Mouse (Mus musculus) heart, adult 9 months (tissue): ENCODE data around the gene Adprm.
"Not testable (repeated sequence)": the region's sequence is repeated elsewhere in the genome, so short reads cannot be mapped to it uniquely, and the experiment has no call there.

Source experiments
- DNase-seq, 2 experiments: peaks; one replicate each; pipeline ENCODE4 v3.0.0; 2022; ENCODE audit warnings: low spot score in 2 of 2

Gene Adprm

DNA sequence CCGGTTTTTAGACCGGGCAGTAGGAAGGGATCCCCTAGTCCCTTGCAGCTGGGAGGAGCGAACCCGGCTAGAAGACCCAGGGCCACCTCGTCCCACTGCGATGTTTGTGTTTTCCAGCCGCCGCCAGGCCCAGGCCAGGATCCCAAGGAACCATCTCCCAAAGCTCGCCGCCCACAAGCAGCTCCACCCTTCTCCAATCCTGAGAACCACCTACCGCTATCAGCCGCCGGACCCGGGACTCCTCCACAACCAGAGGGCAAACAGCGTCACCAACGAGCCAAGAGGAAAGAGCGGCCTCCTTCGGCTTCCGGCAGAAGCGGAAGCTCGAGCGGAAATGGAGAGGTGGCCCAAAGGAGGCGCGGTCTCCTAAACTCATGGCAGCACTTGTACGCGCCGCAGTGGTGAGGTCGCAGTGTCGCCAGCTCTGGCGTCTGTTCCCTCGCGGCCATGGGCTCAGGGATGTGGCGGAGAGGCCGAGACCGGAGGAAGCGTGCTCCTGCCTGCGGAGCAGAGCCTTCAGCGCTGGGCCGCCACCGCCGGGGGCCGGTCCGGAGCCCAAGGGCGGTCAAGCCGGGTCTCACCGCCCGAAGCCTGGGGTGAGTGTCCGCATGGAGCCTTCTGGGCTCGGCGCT, at the start of gene Adprm, which contains the start of gene Sco1:
TSS of gene Adprm (minus strand) at position 274 of the 632 bp plus-strand sequence.
TSS of gene Sco1 (plus strand) at position 350 of the 632 bp plus-strand sequence.
- peak; percentile 92 for DNase-seq

DNA sequence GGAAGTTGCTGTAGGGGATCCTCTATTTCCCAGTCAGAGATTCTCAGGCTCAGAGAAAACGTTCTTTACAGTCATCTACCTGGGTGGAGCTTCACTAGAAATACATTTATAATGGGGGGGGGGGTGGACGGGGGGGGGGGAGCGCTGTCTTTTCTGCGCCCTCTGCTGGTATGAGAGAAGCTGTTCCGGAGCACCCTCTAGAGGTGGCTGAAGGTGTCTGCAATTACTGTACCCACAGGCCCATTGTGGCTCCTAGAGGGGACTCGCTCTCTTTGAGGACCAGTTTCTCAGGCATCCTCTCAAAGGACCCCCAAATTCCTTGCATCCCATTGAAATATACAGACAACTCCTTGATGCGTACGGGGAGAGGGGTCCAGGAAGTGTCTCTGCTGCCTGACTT, 49.3 kb upstream of the Adprm start:
- DNase-seq: peak; percentile 17 to 23

DNA sequence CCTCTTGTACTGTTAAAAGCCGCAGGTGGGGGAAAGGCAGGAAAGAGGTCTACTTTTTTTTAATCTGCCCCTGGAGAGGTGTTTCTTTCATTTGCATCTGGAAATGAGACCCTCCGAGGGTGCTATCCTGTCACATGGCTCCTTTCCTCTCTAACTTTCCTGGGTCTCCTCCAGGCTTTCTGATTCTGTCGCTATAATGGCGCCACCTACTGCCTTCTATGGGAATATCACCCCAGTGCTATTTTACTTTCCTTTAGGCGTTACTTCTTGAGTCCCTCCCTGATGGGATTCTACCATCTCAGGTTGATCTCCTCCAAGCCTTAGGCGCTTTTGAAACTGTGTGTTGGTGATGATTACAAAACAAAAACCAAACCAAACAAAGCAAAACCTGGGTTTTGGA, 47.8 kb upstream of the Adprm start:
- peak in 1 of 2 experiments; percentile 14 for DNase-seq

DNA sequence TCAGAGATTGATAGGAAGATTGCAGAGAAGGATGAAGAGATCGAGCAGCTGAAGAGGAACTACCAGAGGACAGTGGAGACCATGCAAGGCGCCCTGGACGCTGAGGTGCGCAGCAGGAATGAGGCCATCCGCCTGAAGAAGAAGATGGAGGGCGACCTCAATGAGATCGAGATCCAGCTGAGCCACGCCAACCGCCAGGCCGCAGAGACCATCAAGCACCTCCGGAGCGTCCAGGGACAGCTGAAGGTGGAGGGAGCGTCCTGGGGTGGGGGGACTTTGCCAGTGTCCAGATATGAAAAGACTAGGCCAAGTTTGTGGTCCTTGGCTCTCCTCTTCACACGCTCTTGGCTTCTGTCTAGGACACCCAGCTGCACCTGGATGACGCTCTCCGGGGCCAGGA, 46.8 kb upstream of the Adprm start:
- DNase-seq: no peak

DNA sequence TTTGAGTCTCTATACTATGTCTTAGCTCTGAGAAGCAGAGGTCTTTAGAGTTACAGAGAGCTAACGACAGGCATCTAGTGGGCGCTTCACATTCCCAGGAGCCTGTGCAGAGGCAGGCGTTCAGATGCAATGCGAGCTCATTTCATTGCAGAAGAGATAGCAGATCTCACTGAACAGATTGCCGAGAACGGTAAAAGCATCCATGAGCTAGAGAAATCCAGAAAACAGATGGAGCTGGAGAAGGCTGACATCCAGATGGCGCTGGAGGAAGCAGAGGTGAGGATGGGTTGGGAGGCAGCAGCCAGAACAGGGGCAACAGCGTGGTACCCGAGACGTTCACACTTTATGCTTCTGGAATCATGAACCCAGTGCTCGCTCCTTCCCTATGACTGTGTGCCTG, 46.0 kb upstream of the Adprm start:
- DNase-seq: no peak

DNA sequence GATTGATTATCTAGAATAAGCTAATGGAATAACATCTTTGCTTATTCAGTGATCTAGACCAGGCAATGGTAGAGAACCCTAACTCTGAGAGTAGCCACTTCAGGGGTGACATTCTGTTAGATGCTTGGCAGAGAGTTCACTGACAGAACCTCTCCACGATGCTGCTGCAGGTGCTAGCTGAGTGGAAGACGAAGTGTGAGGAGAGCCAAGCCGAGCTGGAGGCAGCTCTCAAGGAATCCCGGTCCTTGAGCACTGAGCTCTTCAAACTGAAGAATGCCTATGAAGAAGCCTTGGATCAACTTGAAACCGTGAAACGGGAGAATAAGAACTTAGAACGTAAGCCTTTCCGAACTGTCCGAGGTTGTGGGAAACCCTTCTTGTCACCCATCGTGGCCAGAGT, 45.3 kb upstream of the Adprm start:
- DNase-seq: no peak

DNA sequence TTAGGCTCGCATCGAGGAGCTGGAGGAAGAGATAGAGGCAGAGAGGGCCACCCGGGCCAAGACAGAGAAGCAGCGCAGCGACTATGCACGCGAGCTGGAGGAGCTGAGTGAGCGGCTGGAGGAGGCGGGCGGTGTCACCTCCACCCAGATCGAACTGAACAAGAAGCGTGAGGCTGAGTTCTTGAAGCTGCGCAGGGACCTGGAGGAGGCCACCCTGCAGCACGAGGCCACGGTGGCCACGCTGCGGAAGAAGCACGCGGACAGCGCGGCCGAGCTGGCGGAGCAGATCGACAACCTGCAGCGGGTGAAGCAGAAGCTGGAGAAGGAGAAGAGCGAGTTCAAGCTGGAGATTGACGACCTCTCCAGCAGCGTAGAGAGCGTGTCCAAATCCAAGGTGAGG, 42.1 kb upstream of the Adprm start:
- DNase-seq: no peak

DNA sequence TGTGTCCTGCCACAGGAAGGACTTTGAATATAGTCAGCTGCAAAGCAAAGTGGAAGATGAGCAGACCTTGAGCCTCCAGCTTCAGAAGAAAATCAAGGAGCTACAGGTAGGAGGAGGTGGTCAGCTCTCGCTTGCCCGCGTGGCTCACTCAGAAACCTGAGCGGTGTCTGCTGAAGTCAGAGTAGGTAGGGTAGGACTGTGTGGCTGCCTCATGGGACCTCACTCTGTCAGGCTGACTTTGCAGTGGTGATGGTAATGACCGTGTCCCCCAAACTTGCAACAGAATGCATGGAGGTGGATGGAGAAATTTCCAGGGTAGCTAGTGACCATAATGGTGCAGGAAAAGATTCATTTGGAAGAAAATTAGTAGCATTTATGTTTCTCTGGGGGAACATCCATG, 41.3 kb upstream of the Adprm start:
- no peak for DNase-seq

DNA sequence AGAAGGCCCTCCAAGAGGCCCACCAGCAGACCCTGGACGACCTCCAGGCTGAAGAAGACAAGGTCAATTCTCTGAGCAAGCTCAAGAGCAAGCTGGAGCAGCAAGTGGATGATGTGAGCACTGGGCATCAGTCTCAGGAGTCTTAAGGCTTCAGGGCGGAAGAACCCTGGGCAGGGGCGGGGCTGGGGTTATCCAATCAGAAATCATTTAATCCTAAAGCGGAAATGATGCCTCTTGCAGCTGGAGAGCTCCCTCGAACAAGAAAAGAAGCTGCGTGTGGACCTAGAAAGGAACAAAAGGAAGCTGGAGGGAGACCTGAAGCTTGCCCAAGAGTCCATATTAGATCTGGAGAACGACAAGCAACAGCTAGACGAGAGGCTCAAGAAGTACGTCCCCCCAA, 40.8 kb upstream of the Adprm start:
- DNase-seq: no peak

DNA sequence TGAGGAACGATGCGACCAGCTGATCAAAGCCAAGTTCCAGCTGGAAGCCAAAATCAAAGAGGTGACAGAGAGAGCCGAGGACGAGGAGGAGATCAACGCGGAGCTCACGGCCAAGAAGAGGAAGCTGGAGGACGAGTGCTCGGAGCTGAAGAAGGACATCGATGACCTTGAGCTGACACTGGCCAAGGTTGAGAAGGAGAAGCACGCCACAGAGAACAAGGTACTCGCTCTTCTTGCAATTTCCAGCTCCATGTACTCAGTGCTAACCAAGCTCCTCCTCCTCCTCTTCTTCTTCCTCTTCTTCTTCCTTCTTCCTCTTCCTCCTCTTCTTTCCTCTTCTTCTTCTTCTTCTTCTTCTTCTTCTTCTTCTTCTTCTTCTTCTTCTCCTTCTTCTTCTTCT, 40.0 kb upstream of the Adprm start:
- not testable (repeated sequence) for DNase-seq

DNA sequence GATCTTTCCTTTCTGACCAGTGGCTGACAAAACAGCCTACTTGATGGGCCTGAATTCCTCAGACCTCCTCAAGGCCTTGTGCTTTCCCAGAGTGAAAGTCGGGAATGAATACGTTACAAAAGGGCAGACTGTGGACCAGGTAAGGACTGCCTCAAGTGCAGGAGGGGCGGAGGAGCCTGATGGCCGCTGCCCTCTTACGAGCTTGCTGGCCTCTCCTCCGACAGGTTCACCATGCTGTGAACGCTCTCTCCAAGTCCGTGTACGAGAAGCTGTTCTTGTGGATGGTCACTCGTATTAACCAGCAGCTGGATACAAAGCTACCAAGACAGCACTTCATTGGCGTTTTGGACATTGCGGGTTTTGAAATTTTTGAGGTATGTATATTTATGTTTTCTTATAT, 34.8 kb upstream of the Adprm start:
- DNase-seq: no peak

DNA sequence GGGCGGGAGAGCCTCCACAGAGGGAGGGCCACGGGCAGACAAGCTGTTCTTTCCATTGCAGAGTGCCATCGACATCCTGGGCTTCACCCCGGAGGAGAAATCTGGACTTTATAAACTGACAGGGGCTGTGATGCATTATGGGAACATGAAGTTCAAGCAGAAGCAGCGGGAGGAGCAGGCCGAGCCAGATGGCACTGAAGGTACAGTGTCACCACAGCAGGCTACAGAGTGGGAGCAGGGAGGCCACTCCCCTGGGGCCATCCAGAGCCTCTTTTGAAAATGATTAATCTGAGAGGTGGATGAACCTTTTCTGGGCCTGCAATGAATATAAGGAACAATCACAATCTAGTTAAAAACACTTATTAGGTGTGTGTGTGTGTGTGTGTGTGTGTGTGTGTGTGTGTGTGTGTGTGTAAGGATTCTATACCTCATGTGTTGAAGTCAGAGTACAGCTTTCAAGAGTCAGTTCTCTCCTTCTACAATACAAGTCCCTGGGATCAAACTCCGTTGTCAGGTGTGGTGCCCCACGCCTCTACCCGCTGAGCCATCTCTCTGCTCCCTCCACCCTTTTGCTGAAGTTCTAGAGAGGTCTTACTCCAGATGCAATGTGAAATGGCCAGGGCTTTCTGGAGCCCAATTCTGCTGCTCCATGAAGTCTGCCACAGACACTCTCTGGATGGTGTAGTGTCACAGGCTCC, 34.2 kb upstream of the Adprm start:
- no peak for DNase-seq

DNA sequence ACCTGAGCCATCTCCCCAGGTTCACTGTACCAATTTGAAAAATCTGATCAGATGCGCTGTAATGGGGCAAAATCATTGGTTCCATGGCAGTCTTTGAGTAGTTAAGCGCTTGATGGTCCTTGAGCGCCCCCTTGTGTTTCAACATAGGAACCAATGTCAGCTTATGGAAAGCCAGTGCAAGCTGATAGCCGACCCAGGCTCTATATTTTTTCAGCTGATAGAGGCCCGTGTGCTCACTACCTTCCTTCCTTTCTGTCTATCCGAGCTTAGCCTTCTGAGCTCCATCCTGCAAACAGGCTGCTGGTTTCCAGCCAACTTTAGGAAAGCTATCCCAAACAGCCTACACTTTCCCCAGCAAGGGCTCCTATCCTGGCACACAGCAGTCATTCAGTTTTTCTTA, 33.1 kb upstream of the Adprm start:
- DNase-seq: peak; percentile 24 to 57

DNA sequence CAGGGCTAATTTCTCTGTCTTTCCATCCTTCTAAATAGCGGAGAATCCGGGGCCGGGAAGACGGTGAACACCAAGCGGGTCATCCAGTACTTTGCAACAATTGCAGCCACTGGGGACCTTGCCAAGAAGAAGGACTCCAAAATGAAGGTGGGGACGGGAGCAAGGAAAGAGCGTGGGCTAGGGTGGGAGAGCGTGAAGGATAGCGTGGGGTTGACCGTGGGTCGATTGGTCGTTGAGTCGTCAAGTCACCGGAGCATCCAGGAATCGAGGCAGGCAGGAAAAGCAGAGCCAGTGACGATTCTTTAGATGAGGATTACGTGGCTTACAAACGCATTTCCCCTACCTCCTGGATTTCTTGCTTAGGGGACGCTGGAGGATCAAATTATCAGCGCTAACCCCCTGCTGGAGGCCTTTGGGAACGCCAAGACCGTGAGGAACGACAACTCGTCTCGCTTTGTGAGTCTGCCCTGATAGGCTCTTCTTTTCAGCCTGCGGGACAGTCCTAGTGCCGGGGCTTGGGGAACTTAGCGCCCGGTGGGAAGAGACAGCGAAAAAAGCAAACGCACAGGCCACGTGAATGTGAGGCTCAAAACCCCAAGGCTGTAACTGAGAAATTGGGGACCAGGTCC, 31.4 kb upstream of the Adprm start:
- DNase-seq: no peak

DNA sequence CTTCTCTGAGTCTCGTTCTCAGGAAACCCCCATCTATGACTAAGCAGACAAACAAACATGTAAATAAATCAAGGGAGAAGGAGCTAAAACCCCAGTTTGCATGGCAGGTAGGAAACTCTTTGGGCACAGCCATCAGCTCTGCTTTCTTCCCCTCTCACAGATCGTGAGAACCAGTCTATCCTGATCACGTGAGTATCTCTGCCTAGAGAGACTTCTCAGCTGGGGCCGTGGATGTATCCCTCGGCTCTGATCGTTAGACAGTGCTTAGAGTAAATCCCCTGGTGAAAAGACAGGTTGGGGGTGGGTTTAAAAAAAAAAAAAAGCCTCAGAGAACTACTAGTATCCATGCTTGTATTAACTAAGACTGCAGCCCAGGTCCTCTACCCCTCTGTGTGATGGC, 30.8 kb upstream of the Adprm start:
- no peak for DNase-seq

DNA sequence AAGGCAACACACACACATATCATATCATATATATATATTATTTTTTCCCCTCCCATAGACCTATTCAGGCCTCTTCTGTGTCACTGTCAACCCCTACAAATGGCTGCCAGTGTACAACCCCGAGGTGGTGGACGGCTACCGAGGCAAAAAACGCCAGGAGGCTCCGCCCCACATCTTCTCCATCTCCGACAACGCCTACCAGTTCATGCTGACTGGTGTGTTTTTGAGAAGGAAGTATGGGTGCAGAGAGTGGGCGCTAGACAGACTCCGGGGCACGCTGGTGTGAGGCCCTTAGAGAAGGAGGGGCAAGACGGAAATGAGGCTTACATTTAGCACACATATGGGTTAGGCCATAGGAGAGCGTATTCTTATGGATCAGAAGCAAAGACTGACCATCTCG, 30.4 kb upstream of the Adprm start:
- DNase-seq: no peak

DNA sequence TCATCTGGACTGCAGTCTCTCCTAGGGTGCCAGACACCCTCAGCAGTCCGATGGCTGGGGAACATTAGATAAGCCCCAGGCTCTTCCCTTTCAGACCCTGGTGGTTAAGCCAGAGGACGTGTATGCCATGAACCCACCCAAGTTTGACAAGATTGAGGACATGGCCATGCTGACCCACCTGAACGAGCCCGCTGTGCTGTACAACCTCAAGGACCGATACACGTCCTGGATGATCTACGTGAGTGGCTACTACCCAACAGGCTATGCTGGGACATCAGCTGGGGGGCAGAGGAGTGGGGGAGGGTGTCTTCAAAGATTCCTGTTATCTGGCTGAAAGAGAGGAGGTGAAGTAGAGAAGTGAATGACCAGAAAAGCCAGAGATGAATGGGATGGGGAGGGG, 29.8 kb upstream of the Adprm start:
- DNase-seq: no peak

DNA sequence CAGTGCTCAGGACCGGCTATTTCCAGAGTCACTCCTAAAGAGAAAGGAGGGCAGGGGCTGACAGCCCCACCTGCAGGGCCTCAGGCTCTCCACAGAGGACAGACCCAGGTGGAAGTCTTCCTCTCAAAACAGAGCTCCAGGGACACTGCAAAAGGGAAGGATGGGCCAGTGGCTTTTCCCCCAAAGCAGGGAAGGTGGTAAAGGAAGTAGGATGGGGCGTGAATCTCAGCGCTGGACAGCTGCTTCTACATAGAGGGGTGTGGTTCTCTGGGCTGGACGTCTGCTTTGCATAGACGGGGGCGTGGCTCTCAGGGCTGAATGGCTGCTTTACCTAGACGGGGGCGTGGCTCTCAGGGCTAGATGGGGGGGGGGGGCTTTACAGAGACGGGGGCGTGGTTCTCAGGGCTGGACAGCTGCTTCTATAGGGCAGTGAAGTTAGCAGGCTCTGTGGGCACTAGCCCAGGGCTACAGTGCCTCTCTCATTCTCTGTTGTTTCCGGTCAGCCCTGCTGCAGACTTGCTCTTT, 28.8 kb upstream of the Adprm start:
- no peak for DNase-seq

DNA sequence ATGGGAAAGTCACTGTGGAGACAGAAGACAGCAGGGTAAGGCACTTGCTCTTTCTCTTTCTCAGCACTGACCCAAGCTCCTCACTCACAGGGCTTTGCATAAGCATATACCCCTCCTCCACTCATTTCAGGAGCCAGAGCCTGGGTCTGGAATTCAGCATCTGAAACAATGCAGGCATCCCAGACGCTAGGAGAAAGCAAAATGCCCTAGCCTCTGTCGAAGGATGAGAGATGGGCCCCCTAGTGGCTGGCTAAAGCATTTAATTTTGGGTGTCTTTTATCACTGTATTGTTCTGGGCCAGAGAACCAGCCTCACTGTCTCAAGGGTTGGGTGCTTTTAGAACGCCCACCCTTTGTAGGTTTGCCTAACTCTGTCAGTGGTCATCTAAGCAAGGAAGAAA, 27.8 kb upstream of the Adprm start:
- DNase-seq: peak; percentile 19 to 33

DNA sequence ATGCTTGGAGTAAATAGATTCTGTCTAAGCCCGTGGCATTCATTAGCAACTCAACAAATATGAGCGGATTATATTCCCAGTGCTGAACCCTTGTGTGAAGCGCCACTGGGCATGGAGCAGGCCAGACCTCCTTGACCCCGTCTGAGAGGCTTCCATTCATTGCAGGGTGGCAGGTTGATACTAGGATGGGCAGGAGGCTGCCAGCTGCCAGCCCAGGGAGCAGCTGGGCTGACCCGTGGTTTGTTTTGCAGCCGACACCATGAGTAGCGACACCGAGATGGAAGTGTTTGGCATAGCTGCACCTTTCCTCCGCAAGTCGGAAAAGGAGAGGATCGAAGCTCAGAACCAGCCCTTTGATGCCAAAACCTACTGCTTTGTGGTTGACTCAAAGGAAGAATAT, 27.3 kb upstream of the Adprm start:
- no peak for DNase-seq

DNA sequence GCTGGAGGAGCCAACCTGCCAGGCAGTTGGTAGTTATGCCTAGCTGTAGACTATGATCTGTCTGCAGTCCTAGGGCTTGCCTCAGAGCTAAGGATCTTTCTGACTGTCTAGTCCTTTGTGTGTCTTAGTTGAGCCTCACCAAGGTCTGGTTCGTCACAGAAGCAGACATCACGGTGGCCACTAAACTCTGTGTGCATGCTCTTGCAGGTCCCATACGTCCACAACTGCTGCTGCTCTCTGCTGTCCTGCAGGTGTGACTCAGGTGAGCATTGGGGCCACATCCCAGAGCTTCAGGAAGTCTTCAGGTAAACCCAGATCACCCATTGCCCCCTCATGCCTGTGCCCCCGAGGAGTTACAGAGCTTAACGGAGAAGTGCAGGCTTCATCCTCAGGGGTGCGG, 26.5 kb upstream of the Adprm start:
- DNase-seq: no peak

DNA sequence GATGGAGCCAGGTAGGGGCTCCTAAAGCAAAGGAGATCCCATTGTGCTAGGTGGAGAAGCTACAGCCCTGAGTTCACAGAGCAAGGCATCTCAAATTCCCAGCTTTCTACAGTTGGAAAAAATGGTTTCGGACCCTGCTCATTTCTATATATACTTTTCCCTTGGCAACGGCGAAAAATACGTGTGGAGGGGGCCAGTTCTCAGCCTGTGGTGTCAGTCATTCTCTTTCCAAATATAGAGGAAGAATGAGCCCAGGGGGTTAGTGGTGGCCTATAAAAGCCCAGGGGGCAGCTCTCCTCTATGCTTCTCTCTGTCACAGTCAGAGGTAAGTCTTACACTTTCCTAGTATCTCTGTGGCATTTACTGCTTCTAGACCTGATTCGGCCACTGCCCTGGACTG, 25.6 kb upstream of the Adprm start, which contains the start of gene Myh3:
TSS of gene Myh3 (plus strand) at position 301 of the 400 bp plus-strand sequence.
- DNase-seq: no peak

DNA sequence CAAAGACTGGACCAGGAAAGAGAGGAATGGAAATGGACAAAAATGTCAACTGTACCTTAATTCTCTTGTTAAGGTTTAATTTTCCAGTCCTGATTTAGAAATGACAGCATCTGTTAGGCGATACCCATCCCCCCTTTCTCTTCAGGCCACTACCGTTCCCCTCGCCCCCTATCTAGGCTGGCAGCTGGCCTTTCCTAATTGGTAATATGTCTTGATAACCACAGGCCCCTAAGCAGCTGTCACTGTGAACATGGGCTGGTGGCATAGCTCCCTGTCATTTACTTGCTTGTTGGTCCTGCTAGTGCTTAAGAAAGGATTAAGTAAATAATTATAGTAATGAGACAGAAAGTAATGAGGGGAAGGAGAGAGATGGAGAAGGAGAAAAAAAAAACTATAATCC, 25.0 kb upstream of the Adprm start:
- no peak for DNase-seq
